Mouse (Mus musculus) liver, postnatal 0 days (tissue): Measurements from ENCODE around the gene Dgki. TPM values are rescaled to one million over a fixed set of nuclear protein-coding genes. Genes with fewer than 3 reads are reported as not detected.
A peak's percentile ranks its signal among the peaks of the same experiment; 100 is the strongest.
"Not testable (repeated sequence)": the region's sequence is repeated elsewhere in the genome, so short reads cannot be mapped to it uniquely, and the experiment has no call there.

ENCODE experiments used
- ATAC-seq: fragments of 200-750 bp; cut with Nextera tagmentation; 2 replicates; pipeline ENCODE4 v1.8.0; 2017; ENCODE audit warnings: mild to moderate bottlenecking, moderate library complexity
- DNase-seq: peaks from one replicate; pipeline ENCODE4 v3.0.0-alpha.2; 2016
- H3K27ac ChIP-seq: fragments of 300-500 bp; sonication (generic); 2 replicates; pipeline ENCODE4 v1.5.1; 2014; ENCODE audit warnings: antibody characterized with exemption, moderate library complexity, mild to moderate bottlenecking, low read depth
- H3K27me3 ChIP-seq: fragments of 300-500 bp; sonication (generic); 2 replicates; pipeline ENCODE4 v1.6.1; 2014; ENCODE audit warnings: low read length, control low read depth, mixed read lengths; ENCODE audit not compliant: insufficient read depth
- H3K36me3 ChIP-seq: fragments of 300-500 bp; sonication (generic); replicated peaks from 2 replicates; pipeline ENCODE4 v1.6.1; 2014; ENCODE audit warnings: mild to moderate bottlenecking, control low read depth, low read length, moderate library complexity, mixed read lengths; ENCODE audit not compliant: insufficient read depth
- H3K4me1 ChIP-seq: fragments of 300-500 bp; sonication (generic); 2 replicates; pipeline ENCODE4 v1.6.1; 2014; ENCODE audit warnings: antibody characterized with exemption, mild to moderate bottlenecking, control low read depth; ENCODE audit not compliant: insufficient read depth
- H3K4me2 ChIP-seq: fragments of 300-500 bp; sonication (generic); 2 replicates; pipeline ENCODE4 v1.6.1; 2014; ENCODE audit warnings: low read depth, mild to moderate bottlenecking, low read length, moderate library complexity, mixed read lengths
- H3K4me3 ChIP-seq: fragments of 300-500 bp; sonication (generic); 2 replicates; pipeline ENCODE4 v1.5.1; 2014; ENCODE audit warnings: low read depth, low read length
- H3K9ac ChIP-seq: fragments of 300-500 bp; sonication (generic); replicated peaks from 2 replicates; pipeline ENCODE4 v1.6.1; 2014; ENCODE audit warnings: mild to moderate bottlenecking, moderate library complexity
- H3K9me3 ChIP-seq: fragments of 300-500 bp; sonication (generic); 2 replicates; pipeline ENCODE4 v1.6.1; 2016; ENCODE audit warnings: mild to moderate bottlenecking, control low read depth, low read length, mixed read lengths
- CTCF ChIP-seq: sonication (generic); IDR thresholded peaks from 2 replicates; pipeline ENCODE4 v1.5.1; 2016; ENCODE audit warnings: antibody characterized with exemption, low read depth
- EP300 ChIP-seq: IDR thresholded peaks from 2 replicates; pipeline ENCODE4 v1.6.1; 2016; ENCODE audit warnings: antibody characterized with exemption, low read depth, mild to moderate bottlenecking
- WGBS: fragments of 180-500 bp; shearing (Covaris S2); extraction: QIAGEN DNeasy Blood & Tissue Kit; methylation state at CpG from one replicate; pipeline ENCODE4 v1.1.7; 2014; ENCODE audit not compliant: insufficient replicate concordance; 5-methylcytosine and 5-hydroxymethylcytosine counted together
- polyA plus RNA-seq: library from polyadenylated mRNA; unstranded; fragments of >200 nt; fragmentation: Nextera tagmentation; extraction: Ambion mirVana; gene quantifications from 2 replicates; pipeline ENCODE4 v1.2.1, GENCODE M21; 2015

Dgki gene
- polyA plus RNA-seq, 1 experiment from 2014 or later = 0.56 TPM

DNA sequence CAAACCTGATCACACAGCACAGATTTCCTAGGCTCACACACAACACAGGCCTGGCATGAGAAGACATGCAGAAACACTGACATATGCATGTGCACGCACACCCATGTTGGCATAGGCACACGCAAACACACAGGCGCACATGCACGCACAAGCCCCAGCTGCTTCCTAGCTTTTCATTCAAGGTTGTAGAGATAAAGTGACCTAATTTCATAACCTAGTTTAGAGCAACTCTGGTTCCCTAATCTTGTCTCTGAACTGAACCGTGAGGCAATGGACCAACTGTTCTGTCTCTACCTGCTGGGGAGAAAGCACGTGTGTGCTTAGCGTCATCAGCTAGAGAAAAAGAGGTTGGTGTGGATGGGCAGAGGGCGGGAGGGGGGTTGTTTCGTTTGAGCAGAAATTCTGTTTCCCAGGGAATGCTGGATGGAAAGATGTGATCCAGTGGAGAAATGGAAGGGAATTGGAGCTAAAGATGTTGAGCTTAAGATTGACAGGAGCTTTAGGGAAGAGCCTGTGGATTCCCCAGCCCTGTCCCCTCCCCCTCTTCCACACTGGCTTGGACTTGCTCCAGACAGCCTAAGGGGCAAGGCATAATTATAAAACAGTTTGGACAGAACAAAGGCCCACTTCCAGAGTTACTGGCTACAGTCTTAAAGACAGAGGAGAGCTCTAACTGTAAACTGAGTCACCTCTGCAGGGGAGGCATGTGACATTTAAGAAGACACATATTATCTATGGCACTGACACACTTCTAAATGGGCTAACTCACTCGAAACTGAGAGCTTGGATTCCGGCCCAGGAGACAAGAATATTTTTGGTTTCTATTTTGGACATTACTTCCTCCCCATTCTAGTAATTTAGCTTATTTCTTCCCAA, 156.8 kb downstream of the Dgki start:
- DNase-seq = no peak

DNA sequence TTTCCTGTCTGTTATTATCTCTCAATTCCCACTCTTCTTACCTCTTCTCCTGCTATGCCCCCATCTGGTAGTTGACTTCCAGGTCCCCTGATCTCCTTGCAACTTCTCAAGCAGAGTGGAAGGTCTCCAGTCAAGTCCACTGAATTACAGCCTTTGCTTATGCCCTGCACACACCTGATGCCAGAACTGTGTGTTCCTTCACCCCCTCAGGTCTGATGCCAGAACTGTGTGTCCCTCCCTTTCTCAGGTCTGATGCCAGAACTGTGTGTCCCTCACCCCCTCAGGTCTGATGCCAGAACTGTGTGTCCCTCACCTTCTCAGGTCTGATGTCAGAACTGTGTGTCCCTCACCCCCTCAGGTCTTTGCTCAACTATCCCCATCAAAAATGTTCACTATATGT, 161.2 kb downstream of the Dgki start:
- Histone ChIP-seq H3K4me2 (no peak overlapping the region), H3K27me3 (no peaks in the 10 kb centered on the region), H3K36me3 (no peaks in the 10 kb centered on the region), H3K4me1 (no peaks in the 10 kb centered on the region), H3K9me3 (no peaks in the 10 kb centered on the region), H3K4me3 (no peak overlapping the region), H3K27ac (no peak overlapping the region), H3K9ac (no peak overlapping the region)
- DNase-seq = no peak
- TF ChIP-seq EP300 (no peak), CTCF (no peak)
- ATAC-seq = no peak

More for the DNA sequence above, 156.8 kb downstream of the Dgki start:
- Histone ChIP-seq H3K4me3 (no peak overlapping the region), H3K27me3 (no peaks in the 10 kb centered on the region), H3K4me1 (no peaks in the 10 kb centered on the region), H3K27ac (no peak overlapping the region), H3K9ac (no peak overlapping the region), H3K36me3 (no peaks in the 10 kb centered on the region), H3K4me2 (0 out of 2 replicates have a peak overlapping the region, but pooled peaks have one; percentile 6), H3K9me3 (no peaks in the 10 kb centered on the region)
- no peak for TF ChIP-seq EP300
- TF ChIP-seq CTCF = no peak
- 68% methylated on average over 11 of the region's 11 CpGs for WGBS
- ATAC-seq = no peak

DNA sequence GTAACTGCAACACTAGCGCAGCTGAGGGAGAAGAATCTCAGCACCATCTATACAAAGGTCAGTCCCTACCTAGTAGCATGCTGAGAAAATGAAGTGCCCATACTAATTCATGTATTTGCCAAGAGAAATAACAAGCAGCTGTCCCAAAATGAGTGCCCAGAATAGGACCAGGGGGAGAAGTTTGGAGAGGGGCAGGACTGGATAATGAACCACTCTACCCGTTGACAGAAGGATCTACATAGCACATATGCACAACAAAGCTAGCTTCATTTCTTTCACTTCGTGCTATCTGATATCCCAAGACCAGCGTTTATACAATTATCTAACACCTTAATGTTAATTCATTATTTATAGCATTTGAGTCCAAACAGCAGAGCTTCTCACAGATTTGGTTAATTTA, 168.7 kb downstream of the Dgki start:
- no peaks in the 10 kb centered on the region for H3K9me3 ChIP-seq
- H3K4me3 ChIP-seq = no peak overlapping the region
- WGBS = 77% methylated on average over 4 of the region's 4 CpGs
- no peaks in the 10 kb centered on the region for H3K4me1 ChIP-seq
- no peak for DNase-seq
- ATAC-seq = no peak
- TF ChIP-seq EP300 (no peak), CTCF (no peak)
- H3K27ac ChIP-seq = no peak overlapping the region
- H3K36me3 ChIP-seq = no peaks in the 10 kb centered on the region
- H3K27me3 ChIP-seq = no peaks in the 10 kb centered on the region
- H3K4me2 ChIP-seq = no peak overlapping the region
- no peak overlapping the region for H3K9ac ChIP-seq

DNA sequence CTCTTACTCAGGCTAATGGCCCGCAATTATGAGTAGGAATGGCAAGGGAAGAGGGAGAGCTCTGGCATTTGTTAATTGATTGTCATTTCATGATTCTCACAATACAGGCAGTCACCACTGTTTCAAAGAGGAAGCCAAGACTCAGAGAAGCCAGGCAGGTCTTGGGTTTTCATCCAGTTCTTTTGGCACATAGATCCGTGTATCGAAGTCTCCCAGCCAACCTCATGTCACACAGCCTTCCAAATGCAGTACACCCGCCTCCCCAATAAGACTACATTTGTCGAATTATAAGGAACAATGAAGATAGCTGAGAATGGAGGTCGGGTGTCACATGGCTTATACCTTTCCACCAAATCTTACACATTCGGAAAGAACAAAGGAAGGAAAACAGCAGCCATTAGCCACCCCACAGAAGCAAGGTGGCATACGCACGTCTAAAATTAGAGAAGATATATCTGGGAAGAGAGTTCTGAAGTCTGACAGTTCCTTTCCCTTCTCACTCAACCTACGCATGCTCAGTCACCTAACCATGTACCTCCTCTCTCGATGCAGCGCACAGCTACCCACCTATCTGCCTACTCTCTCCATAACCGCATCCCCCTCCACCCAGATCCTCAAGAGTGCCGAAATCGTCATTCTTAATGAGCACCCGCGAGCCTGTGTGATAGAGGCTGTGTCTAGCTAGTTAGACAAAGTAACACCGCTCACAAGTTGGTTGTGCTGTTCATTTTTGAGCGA, 179.4 kb downstream of the Dgki start:
- no peak for ATAC-seq
- no peak for TF ChIP-seq EP300
- no peak for TF ChIP-seq CTCF

DNA sequence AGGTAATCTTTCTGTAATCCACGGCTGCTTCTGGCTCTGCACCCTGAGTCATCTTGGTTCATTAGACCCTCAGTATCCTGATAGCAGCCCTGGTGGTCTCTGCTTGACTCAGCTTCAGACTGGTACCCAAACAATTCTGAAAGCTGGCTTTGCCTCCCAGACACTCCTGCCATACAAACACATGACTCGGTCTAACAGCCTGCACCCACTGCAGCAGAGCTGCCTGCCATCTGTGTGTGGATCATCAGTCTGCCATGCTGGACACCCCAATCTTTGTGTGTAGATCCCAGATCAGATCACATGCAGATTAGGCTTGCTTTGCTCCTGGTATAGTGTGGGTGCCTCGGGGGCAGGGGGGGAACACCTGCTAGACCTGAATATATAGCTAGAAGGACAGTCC, 180.8 kb downstream of the Dgki start:
- H3K27me3 ChIP-seq = no peaks in the 10 kb centered on the region
- ATAC-seq = no peak
- no peaks in the 10 kb centered on the region for H3K9me3 ChIP-seq
- H3K9ac ChIP-seq = no peak overlapping the region
- H3K4me3 ChIP-seq = no peak overlapping the region
- no peak overlapping the region for H3K27ac ChIP-seq
- DNase-seq = no peak
- TF ChIP-seq EP300 (no peak), CTCF (no peak)
- H3K36me3 ChIP-seq = no peaks in the 10 kb centered on the region
- WGBS = 61% methylated on average over 3 of the region's 3 CpGs
- no peak overlapping the region for H3K4me2 ChIP-seq
- H3K4me1 ChIP-seq = no peaks in the 10 kb centered on the region

More for the DNA sequence above, 179.4 kb downstream of the Dgki start:
- no peaks in the 10 kb centered on the region for H3K36me3 ChIP-seq
- H3K4me2 ChIP-seq = no peak overlapping the region
- H3K9ac ChIP-seq = no peak overlapping the region
- H3K27me3 ChIP-seq = no peaks in the 10 kb centered on the region
- no peaks in the 10 kb centered on the region for H3K9me3 ChIP-seq
- H3K4me1 ChIP-seq = no peaks in the 10 kb centered on the region
- no peak for DNase-seq
- H3K27ac ChIP-seq = no peak overlapping the region
- H3K4me3 ChIP-seq = no peak overlapping the region
- WGBS = 84% methylated on average over 19 of the region's 19 CpGs

DNA sequence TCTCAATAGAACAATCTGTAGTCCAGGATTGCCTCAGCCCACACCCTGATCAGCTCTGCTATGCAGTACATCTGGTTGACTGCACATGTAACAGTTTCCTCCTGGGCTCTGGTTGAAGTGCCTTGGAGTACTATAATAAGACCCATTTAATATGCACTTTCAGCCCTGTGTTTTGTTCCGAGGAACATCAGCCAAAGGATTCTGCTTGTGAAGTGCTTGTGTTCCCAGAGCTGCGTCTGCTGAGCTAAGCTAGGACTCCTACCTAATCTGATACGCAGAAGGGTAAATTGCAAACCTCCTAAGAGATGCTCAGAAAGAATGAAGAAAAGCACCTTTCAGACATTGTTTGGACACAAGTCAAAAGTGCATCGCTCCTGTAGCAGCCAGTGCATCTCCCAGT, 186.9 kb downstream of the Dgki start:
- no peaks in the 10 kb centered on the region for H3K4me1 ChIP-seq
- no peak overlapping the region for H3K27ac ChIP-seq
- ATAC-seq = no peak
- H3K4me2 ChIP-seq = no peak overlapping the region
- WGBS = 87% methylated on average over 4 of the region's 4 CpGs
- H3K9ac ChIP-seq = no peak overlapping the region
- no peaks in the 10 kb centered on the region for H3K27me3 ChIP-seq
- DNase-seq = no peak
- H3K4me3 ChIP-seq = no peak overlapping the region
- no peaks in the 10 kb centered on the region for H3K9me3 ChIP-seq
- TF ChIP-seq EP300 = no peak
- TF ChIP-seq CTCF = no peak
- H3K36me3 ChIP-seq = no peaks in the 10 kb centered on the region

DNA sequence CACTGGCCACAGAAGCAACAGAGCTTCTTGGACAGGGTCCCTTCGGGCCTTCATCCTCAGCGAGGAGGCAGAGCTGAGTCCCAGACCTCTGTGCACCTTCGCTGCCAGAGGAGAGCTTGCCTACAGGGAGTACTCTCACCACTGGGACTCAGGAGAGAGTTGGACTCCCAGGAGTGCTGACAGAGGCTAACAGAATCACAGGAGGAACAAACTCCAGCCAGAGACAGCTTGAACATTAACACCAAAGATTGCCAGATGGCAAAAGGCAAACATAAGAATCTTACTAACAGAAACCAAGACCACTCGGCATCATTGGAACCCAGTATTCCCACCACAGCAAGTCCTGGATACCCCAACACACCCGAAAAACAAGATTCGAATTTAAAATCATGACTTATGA, 193.7 kb downstream of the Dgki start:
- DNase-seq, H3K4me1 ChIP-seq, H3K4me3 ChIP-seq, H3K9me3 ChIP-seq, H3K4me2 ChIP-seq, H3K27me3 ChIP-seq, H3K36me3 ChIP-seq, H3K27ac ChIP-seq, ATAC-seq, H3K9ac ChIP-seq: not testable (repeated sequence)
- WGBS = 78% methylated on average over 6 of the region's 6 CpGs
